Mouse (Mus musculus) megakaryocyte, embryonic 14.5 days (primary cell): ENCODE data around the gene Gm5926. TPM values are rescaled to one million over a fixed set of nuclear protein-coding genes. Genes with fewer than 3 reads are reported as not detected.
"Not testable (repeated sequence)": the region's sequence is repeated elsewhere in the genome, so short reads cannot be mapped to it uniquely, and the experiment has no call there.

ENCODE experiments used
- H3K27me3 ChIP-seq: replicated peaks from 2 replicates; pipeline ENCODE3; 2012; ENCODE audit warnings: inconsistent platforms
- H3K36me3 ChIP-seq: replicated peaks from 2 replicates; pipeline ENCODE3; 2012; ENCODE audit warnings: low read length, inconsistent platforms, mixed read lengths
- H3K4me1 ChIP-seq: 2 replicates; pipeline ENCODE4 v1.6.1; 2012; ENCODE audit warnings: inconsistent platforms
- H3K4me3 ChIP-seq: replicated peaks from 2 replicates; pipeline ENCODE3; 2012; ENCODE audit warnings: moderate library complexity, mild to moderate bottlenecking, inconsistent platforms
- H3K9me3 ChIP-seq: 2 replicates; pipeline ENCODE4 v1.6.1; 2012; ENCODE audit warnings: inconsistent platforms
- polyA plus RNA-seq: library from polyadenylated mRNA; stranded (reverse); fragments of >175 nt; gene quantifications from 2 replicates; pipeline ENCODE4 v1.2.3, GENCODE M21; 2012; ENCODE audit warnings: low replicate concordance; ENCODE audit not compliant: insufficient read depth

Gm5926 gene
- not detected in 2 replicates for polyA plus RNA-seq

- H3K4me3 ChIP-seq, H3K9me3 ChIP-seq, H3K36me3 ChIP-seq, H3K27me3 ChIP-seq, H3K4me1 ChIP-seq: not testable (repeated sequence)
Observed at GRCm38 (mm10) chrX:32650416-32650815, at the start of gene Gm5926. Gene Gm5926, plus strand, starts transcription at chrX:32650716.

- H3K27me3 ChIP-seq, H3K4me3 ChIP-seq, H3K36me3 ChIP-seq, H3K9me3 ChIP-seq, H3K4me1 ChIP-seq: not testable (repeated sequence)
Observed at GRCm38 (mm10) chrX:32601008-32601407, 49.5 kb upstream of the Gm5926 start.

- H3K36me3 ChIP-seq, H3K27me3 ChIP-seq, H3K4me1 ChIP-seq, H3K9me3 ChIP-seq, H3K4me3 ChIP-seq: not testable (repeated sequence)
Observed at GRCm38 (mm10) chrX:32601425-32601824, 49.1 kb upstream of the Gm5926 start.

Other genes starting within 250 kb of the Gm5926 start
- not detected in 2 replicates for gene Btbd35f1, start 90.7 kb upstream of the Gm5926 start, polyA plus RNA-seq
- gene Btbd35f21, start 75.4 kb downstream of the Gm5926 start, polyA plus RNA-seq, result not detected in 2 replicates
- gene Btbd35f30, start 243.9 kb downstream of the Gm5926 start, polyA plus RNA-seq, result not detected in 2 replicates